Mouse (Mus musculus) mouse trophoblast stem cell (cell line): Measurements from ENCODE around the gene Kcnk1.

Experiments used
- in situ Hi-C, 2 experiments: fragments of 300-500 bp; cut with MseI, MboI; formaldehyde crosslinking; loops; 2 replicates in 1 of 2; 3 replicates in 1 of 2; pipeline ENCODE4 v1.15.1; 2025

The Kcnk1 gene

DNA sequence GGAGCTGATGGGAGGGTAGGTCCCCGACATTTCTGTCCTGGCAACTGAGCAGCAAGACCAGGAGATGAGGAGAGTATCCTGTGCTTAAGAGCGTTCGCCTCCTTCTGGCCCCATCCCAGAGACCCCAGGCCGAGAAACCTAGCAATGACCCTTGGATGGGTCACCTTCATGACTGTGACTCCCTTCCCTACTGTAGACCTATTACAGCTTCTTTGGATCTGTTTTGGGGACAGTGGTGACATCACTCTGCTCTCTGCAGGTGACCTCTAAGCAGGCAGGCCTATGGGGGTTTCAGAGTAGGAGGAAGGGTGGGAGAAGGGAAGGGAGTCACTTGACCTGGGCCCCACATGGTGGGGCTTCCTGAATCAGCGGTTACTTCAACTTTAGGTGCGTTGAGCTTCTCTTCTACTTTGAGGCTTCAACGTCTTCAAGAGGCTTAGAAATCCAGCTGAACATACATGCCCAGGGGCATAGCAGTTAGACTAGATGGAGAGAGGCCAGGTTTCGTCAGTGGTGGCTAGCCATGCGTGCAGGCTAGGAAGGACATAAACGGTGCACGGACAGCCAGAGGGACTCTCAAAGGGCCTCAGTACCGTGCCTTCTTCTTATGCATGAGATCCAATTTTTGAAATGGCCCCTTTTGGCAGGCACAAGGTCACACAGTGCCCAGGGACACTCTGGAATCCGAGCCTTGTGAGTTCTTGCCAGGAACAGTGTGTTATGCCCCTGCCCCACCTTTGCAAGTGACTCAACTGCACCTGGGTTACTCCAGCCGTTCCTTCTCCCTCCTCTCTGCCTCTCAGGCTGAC is 1.3 kb downstream of the Kcnk1 start:
- in situ Hi-C loops = no loop called here

DNA sequence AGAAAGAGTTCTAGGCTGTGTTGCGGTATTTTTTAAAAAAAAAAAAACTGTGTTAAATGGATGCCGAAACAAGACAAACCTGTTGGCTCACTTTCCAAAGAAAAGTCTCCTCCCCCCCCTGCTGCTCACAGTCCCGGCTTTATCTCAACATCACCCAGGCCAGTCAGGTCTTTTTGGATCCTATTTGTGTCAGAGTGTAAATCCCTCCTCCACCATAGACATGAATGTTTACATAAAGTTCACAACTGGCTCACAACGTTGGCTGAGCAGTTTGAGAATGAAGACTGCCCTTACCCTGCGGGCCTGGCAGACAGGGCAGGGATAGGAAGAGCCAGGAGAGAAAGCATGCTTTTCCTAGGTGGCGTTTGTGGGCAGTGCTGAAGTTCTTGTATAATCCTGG is 2.0 kb downstream of the Kcnk1 start:
- in situ Hi-C loops = no loop called here

GRCm38 (mm10) chr8:125997550-125997949 is 2.6 kb downstream of the Kcnk1 start:
- in situ Hi-C loops = no loop called here

- in situ Hi-C loops = no loop called here
These were observed 4.9 kb downstream of the Kcnk1 start for GRCm38 (mm10) chr8:125999842-126000395.

- in situ Hi-C loops = no loop called here
These were observed 8.6 kb downstream of the Kcnk1 start for GRCm38 (mm10) chr8:126003546-126003945.

GRCm38 (mm10) chr8:126004953-126005352 is 10.0 kb downstream of the Kcnk1 start:
- in situ Hi-C loops = no loop called here

DNA sequence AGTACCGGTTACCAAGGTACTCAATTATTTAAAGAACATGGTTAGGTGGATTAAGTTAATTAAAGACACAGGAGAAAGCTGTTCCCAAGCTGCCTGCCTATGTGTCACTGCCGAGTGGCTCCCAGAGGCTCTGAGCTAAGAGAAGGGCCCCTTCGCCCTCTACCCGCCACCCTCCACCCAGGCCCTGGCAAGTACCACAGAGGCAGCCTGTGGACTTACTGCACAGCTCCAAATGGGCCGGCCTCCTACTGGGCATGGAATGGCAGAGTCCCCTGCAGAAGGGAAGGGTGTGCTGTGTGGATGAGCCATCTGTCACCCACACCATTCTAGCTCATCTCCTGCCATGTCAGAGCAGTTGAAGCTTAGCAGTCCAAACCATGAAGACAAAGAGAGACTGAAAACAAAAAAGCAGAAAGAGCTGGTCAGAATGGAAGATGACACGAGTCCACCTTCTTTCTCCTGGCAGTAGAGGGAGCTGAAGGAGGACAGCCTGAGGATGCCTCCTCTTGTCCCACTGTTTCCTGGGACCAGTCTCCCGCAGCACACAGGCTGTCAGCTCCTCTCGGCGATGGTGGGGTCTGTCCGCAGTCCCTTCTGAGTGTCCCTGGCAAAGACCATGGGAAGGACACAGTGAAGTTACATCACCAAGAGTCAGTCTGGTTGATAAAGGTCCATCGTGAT is 11.5 kb downstream of the Kcnk1 start:
- in situ Hi-C loops = no loop called here

DNA sequence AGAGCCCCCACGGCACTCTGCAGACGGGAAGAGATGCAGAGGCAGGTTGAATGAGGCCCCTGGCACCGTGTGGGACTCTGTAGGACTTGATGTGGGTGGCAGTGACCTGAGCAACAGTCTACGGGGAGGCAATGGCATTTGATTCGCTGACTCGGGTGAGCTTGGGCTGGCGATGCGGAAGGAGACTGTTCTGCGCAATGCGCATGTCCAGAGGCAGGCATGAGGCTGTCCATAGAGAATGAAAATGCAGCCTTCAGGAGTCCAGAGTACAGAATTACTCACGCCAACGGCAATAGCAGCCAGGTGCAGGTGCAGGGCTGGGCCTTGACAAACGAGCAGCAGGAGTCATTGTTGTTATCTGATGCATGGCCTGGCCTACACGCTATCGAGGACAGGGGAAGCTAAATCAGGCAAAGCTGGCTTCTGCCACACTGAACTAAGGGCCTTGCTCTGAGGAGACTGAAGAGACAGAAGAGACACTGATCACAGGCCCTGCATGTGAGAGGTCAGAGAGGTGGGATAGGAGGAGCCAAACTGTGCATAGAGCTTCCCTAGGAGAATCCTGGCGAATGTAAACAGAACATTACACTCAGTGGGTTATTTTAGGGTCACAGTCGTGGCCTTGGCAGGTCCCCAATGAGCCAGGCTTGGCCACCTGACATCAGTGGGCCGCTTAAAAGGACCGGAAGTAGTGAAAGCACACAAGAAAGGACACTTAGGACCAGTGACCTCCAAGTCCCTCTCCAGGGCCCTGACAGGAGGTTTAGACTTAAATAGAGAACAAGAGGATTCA is 12.8 kb downstream of the Kcnk1 start:
- in situ Hi-C loops = no loop called here

- in situ Hi-C loops = no loop called here
These were observed 14.0 kb downstream of the Kcnk1 start for GRCm38 (mm10) chr8:126008945-126009344.

DNA sequence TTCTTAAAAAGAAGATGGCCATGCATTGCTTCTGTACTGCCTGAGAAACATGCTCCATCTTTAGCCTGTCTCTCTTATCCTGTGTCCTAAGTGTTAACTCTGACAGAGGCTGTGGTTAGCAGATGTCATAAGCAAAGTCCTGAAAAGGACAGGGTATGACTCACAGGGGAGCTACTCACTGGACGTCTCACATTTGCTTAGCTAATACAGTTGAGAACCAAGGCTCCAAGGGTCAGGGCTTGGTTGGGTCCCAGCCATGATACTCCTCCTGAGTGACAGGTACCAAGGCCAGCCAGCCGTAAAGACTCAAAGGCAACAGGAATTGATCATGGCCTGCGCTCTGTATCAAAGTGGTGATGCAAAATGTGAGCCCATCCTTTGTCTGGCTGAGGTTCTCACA is 15.9 kb downstream of the Kcnk1 start:
- in situ Hi-C loops = no loop called here

DNA sequence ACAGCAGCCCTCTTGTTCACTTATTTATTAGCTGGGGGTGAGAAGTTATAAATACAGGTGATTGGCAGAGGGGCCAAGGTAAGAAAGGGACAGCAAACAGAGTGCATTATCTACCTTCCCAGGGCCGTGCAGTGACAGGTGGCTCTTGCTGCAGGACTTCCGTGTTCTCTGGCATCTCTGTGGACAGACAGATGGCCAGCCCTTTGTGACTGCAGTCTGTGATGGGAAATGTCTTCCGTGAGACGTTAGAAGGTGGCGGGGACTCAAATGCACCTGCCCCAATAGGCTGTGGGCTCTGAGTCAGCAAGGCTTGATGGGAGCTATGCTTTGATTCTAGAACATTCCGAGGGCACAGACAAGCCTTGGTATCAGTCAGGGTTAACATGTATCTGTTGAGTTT is 17.4 kb downstream of the Kcnk1 start:
- in situ Hi-C loops = no loop called here

- in situ Hi-C loops = no loop called here
These were observed 18.7 kb downstream of the Kcnk1 start for GRCm38 (mm10) chr8:126013646-126014045.

DNA sequence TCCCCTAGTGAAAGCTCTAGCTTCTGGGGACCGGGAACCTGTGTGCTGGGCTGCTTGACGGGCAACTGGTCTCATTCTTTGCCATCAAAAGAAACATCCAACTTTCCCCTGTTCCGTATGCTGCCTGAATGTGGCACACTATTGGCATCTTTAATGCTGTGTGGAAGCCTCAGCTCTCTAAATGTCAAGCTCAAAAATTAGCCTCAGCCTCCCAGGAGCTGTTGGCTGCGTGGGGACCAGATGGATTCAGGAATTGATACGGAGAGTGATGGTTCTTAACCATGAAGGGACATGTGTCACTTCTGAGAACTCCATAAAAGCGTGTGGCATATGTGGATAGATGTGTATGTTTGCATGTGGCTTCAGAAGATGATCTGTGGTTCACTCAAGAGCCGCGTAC is 27.0 kb downstream of the Kcnk1 start:
- in situ Hi-C loops = no loop called here

DNA sequence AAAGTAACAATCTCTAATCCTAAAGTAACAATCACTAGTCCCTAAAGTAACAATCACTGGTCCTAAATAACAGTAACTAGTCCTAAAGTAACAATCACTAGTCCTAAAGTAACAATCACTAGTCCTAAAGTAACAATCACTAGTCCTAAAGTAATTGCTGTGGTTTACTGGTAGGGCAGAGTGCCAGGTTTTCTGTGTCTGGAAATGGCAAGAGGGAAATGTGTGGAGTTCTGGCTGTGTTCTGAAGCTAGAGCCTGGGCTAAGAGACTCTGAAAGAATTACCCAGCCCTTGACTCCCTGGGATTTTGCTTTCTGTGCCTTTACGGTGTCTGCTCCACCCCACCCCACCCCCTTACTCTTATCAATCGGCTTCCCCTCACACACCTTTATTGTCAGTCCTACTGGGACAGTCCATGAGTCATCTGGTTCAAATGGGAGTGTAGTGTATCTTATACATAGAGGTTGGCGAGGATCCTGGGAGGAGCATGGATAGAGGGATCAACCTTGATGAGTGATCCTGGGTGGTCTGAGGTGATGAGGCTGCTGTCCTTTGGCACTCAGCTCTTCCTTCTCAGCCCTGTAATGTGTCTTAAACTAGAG is 28.8 kb downstream of the Kcnk1 start:
- in situ Hi-C loops = no loop called here

- in situ Hi-C loops = no loop called here
These were observed 29.9 kb downstream of the Kcnk1 start for GRCm38 (mm10) chr8:126024891-126025290.

DNA sequence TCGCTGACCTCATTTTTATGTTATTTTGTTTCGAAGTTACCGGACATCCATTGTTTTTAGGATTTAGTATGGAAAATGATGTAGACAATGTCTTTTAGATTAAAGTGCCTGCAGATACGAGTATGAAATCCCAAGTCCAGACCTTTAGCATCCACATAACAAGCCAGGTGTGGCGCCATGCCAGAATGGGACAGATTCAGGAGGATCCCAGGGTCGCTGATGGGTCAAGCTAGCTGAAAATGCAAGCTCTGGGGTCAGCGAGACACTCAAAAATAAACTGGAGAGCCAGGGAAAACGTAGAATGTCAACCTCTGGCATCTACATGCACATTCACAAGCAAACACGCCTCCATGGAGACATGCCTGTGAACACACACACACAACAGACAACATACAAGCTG is 31.2 kb downstream of the Kcnk1 start:
- in situ Hi-C loops = no loop called here

DNA sequence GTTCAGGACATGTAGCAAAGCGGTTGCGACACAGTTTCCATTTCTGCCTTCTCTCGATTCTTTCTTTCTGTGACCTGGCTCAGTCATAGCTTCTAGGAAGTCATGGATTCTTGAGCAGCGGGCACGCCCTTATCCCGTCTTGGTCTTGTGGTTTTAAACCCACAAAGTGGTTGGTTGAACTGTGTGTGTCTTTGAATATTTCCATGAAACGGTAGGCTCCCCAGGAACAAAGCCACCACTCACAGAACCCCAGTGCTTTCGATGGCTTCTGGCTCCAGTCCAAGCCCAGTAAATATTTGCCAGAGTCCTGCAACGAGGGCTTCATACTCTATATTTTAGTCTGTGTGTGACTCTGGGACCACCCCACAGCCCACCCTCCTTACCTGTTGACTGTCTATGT is 31.6 kb downstream of the Kcnk1 start:
- in situ Hi-C loops = no loop called here

GRCm38 (mm10) chr8:126027486-126027885 is 32.5 kb downstream of the Kcnk1 start:
- in situ Hi-C loops = no loop called here

DNA sequence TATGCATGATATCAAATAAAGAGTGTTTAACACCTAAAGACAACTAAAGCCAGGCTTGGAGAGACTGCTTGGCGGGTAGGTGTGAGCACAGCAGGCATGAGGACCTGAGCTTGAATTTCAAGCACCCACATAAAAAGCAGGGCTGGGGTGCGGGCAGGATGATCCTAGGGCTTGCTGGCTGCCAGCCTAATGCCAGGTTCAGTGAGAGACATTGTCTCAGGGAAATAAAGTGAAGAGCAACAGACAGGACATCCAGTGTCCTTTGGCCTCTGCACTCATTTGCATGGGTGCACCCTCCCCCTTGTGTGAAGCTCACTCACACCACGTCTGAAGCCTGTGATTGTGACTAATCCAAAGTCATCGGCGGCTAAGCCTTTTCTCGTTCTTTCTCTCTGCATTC is 34.0 kb downstream of the Kcnk1 start:
- in situ Hi-C loops = no loop called here

DNA sequence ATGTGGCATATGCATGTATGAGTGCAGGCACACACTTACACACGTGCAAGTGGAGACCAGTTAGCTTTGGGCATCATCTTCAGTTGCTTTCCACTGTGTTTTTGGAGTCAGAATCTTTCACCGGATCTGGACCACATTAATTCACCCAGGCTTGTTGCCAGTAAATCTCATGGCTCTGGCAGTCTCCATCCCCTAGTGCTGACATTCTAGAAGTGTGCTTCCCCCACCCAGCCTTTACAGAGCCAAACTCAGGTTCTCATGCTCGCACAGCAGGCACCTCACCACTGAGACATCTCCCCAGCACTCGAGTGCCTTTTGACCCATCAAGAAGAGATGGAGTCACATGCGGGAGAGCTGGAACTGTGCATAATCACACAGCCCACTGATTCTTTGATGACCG is 37.8 kb downstream of the Kcnk1 start:
- in situ Hi-C loops = no loop called here

GRCm38 (mm10) chr8:126035046-126035445 is 40.1 kb downstream of the Kcnk1 start:
- in situ Hi-C loops = no loop called here

- in situ Hi-C loops = no loop called here
These were observed 41.4 kb downstream of the Kcnk1 start for GRCm38 (mm10) chr8:126036340-126036739.
